Mouse (Mus musculus): Measurements from ENCODE around the gene Actl6a. TPM values are rescaled to one million over a fixed set of nuclear protein-coding genes. Genes with fewer than 3 reads are reported as not detected.

The Actl6a gene
- polyA plus RNA-seq, 1 experiment from 2014 or later = 159 TPM

GRCm38 (mm10) chr3:32687156-32687555 lies 18.9 kb upstream of the Actl6a start:
- no peak overlapping the region for H3K27ac ChIP-seq (ENCODE audit: low read depth)
- no peaks in the 10 kb centered on the region for H3K27me3 ChIP-seq (replicated peaks; ENCODE audit: control insufficient read depth, insufficient read depth, low read length)
- no peak for ATAC-seq (replicated peaks; ENCODE audit: low FRiP score, low TSS enrichment, low read depth)
- 38% methylated on average over 4 of the region's 4 CpGs for WGBS
- H3K36me3 ChIP-seq (ENCODE audit: control insufficient read depth, insufficient read depth, low read length) = no peaks in the 10 kb centered on the region
- no peak overlapping the region for H3K4me3 ChIP-seq (ENCODE audit: low read depth, low read length)
- DNase-seq (ENCODE audit: low spot score) = no peak
- no peak overlapping the region for H3K4me2 ChIP-seq (ENCODE audit: low read length)
- no peaks in the 10 kb centered on the region for H3K4me1 ChIP-seq (replicated peaks; ENCODE audit: control insufficient read depth, insufficient read depth, low read length)
- H3K9ac ChIP-seq (ENCODE audit: low read length) = no peak overlapping the region
- no peaks in the 10 kb centered on the region for H3K9me3 ChIP-seq (ENCODE audit: control insufficient read depth, low read length)

GRCm38 (mm10) chr3:32689567-32689999 lies 16.5 kb upstream of the Actl6a start:
- DNase-seq (ENCODE audit: low spot score) (no peak), ATAC-seq (replicated peaks; ENCODE audit: low FRiP score, low TSS enrichment, low read depth) (peak; percentile 88)
- 66% methylated on average over 9 of the region's 9 CpGs for WGBS
- H3K36me3 ChIP-seq (ENCODE audit: control insufficient read depth, insufficient read depth, low read length) = no peaks in the 10 kb centered on the region
- no peak overlapping the region for H3K4me2 ChIP-seq (ENCODE audit: low read length)
- H3K27me3 ChIP-seq (replicated peaks; ENCODE audit: control insufficient read depth, insufficient read depth, low read length) = no peaks in the 10 kb centered on the region
- no peak overlapping the region for H3K9ac ChIP-seq (ENCODE audit: low read length)
- no peaks in the 10 kb centered on the region for H3K4me1 ChIP-seq (replicated peaks; ENCODE audit: control insufficient read depth, insufficient read depth, low read length)
- H3K27ac ChIP-seq (ENCODE audit: low read depth) = peak overlapping the region; percentile 22; the same call in 1 of the 2 replicates
- no peaks in the 10 kb centered on the region for H3K9me3 ChIP-seq (ENCODE audit: control insufficient read depth, low read length)
- no peak overlapping the region for H3K4me3 ChIP-seq (ENCODE audit: low read depth, low read length)

- Histone ChIP-seq H3K4me1 (replicated peaks; ENCODE audit: control insufficient read depth, insufficient read depth, low read length) (no peaks in the 10 kb centered on the region), H3K36me3 (ENCODE audit: control insufficient read depth, insufficient read depth, low read length) (no peaks in the 10 kb centered on the region), H3K4me2 (ENCODE audit: low read length) (no peak overlapping the region), H3K9me3 (ENCODE audit: control insufficient read depth, low read length) (no peaks in the 10 kb centered on the region), H3K27me3 (replicated peaks; ENCODE audit: control insufficient read depth, insufficient read depth, low read length) (no peaks in the 10 kb centered on the region), H3K9ac (ENCODE audit: low read length) (no peak overlapping the region), H3K27ac (ENCODE audit: low read depth) (peak overlapping the region; percentile 22; the same call in 1 of the 2 replicates), H3K4me3 (ENCODE audit: low read depth, low read length) (no peak overlapping the region)
- 68% methylated on average over 3 of the region's 3 CpGs for WGBS
- ATAC-seq (replicated peaks; ENCODE audit: low FRiP score, low TSS enrichment, low read depth) (0 out of 2 replicates have a peak, but pooled peaks have one; percentile 4), DNase-seq (ENCODE audit: low spot score) (no peak)
These were observed 16.1 kb upstream of the Actl6a start for GRCm38 (mm10) chr3:32690008-32690407.

- DNase-seq (ENCODE audit: low spot score) (no peak), ATAC-seq (replicated peaks; ENCODE audit: low FRiP score, low TSS enrichment, low read depth) (no peak)
- Histone ChIP-seq H3K9me3 (ENCODE audit: control insufficient read depth, low read length) (no peaks in the 10 kb centered on the region), H3K36me3 (ENCODE audit: control insufficient read depth, insufficient read depth, low read length) (no peaks in the 10 kb centered on the region), H3K27me3 (replicated peaks; ENCODE audit: control insufficient read depth, insufficient read depth, low read length) (no peaks in the 10 kb centered on the region), H3K27ac (ENCODE audit: low read depth) (no peak overlapping the region), H3K4me2 (ENCODE audit: low read length) (no peak overlapping the region), H3K4me3 (ENCODE audit: low read depth, low read length) (no peak overlapping the region), H3K4me1 (replicated peaks; ENCODE audit: control insufficient read depth, insufficient read depth, low read length) (no peaks in the 10 kb centered on the region), H3K9ac (ENCODE audit: low read length) (no peak overlapping the region)
- 45% methylated on average over 1 of the region's 1 CpGs for WGBS
These were observed 15.2 kb upstream of the Actl6a start for GRCm38 (mm10) chr3:32690901-32691300.

GRCm38 (mm10) chr3:32691841-32692240 lies 14.3 kb upstream of the Actl6a start:
- Histone ChIP-seq H3K27ac (ENCODE audit: low read depth) (no peak overlapping the region), H3K27me3 (replicated peaks; ENCODE audit: control insufficient read depth, insufficient read depth, low read length) (no peaks in the 10 kb centered on the region), H3K9ac (ENCODE audit: low read length) (no peak overlapping the region), H3K4me3 (ENCODE audit: low read depth, low read length) (no peak overlapping the region), H3K4me2 (ENCODE audit: low read length) (no peak overlapping the region), H3K36me3 (ENCODE audit: control insufficient read depth, insufficient read depth, low read length) (no peaks in the 10 kb centered on the region), H3K4me1 (replicated peaks; ENCODE audit: control insufficient read depth, insufficient read depth, low read length) (no peaks in the 10 kb centered on the region), H3K9me3 (ENCODE audit: control insufficient read depth, low read length) (no peaks in the 10 kb centered on the region)
- ATAC-seq (replicated peaks; ENCODE audit: low FRiP score, low TSS enrichment, low read depth) = no peak
- 71% methylated on average over 5 of the region's 5 CpGs for WGBS
- no peak for DNase-seq (ENCODE audit: low spot score)

GRCm38 (mm10) chr3:32694211-32694610 lies 11.9 kb upstream of the Actl6a start:
- Histone ChIP-seq H3K4me1 (replicated peaks; ENCODE audit: control insufficient read depth, insufficient read depth, low read length) (no peaks in the 10 kb centered on the region), H3K9ac (ENCODE audit: low read length) (no peak overlapping the region), H3K27ac (ENCODE audit: low read depth) (no peak overlapping the region), H3K4me2 (ENCODE audit: low read length) (no peak overlapping the region), H3K9me3 (ENCODE audit: control insufficient read depth, low read length) (no peaks in the 10 kb centered on the region), H3K4me3 (ENCODE audit: low read depth, low read length) (no peak overlapping the region), H3K27me3 (replicated peaks; ENCODE audit: control insufficient read depth, insufficient read depth, low read length) (no peaks in the 10 kb centered on the region), H3K36me3 (ENCODE audit: control insufficient read depth, insufficient read depth, low read length) (no peaks in the 10 kb centered on the region)
- ATAC-seq (replicated peaks; ENCODE audit: low FRiP score, low TSS enrichment, low read depth) = no peak
- no peak for DNase-seq (ENCODE audit: low spot score)
- 67% methylated on average over 5 of the region's 5 CpGs for WGBS

- Histone ChIP-seq H3K36me3 (ENCODE audit: control insufficient read depth, insufficient read depth, low read length) (no peaks in the 10 kb centered on the region), H3K27me3 (replicated peaks; ENCODE audit: control insufficient read depth, insufficient read depth, low read length) (no peaks in the 10 kb centered on the region), H3K4me3 (ENCODE audit: low read depth, low read length) (no peak overlapping the region), H3K27ac (ENCODE audit: low read depth) (no peak overlapping the region), H3K9ac (ENCODE audit: low read length) (no peak overlapping the region), H3K9me3 (ENCODE audit: control insufficient read depth, low read length) (no peaks in the 10 kb centered on the region), H3K4me1 (replicated peaks; ENCODE audit: control insufficient read depth, insufficient read depth, low read length) (no peaks in the 10 kb centered on the region), H3K4me2 (ENCODE audit: low read length) (no peak overlapping the region)
- ATAC-seq (replicated peaks; ENCODE audit: low FRiP score, low TSS enrichment, low read depth) = no peak
- DNase-seq (ENCODE audit: low spot score) = no peak
- WGBS = 68% methylated on average over 12 of the region's 12 CpGs
These were observed 11.1 kb upstream of the Actl6a start for GRCm38 (mm10) chr3:32694737-32695582.

GRCm38 (mm10) chr3:32695583-32695980 lies 10.5 kb upstream of the Actl6a start:
- H3K27me3 ChIP-seq (replicated peaks; ENCODE audit: control insufficient read depth, insufficient read depth, low read length) = no peaks in the 10 kb centered on the region
- ATAC-seq (replicated peaks; ENCODE audit: low FRiP score, low TSS enrichment, low read depth) = no peak
- no peak overlapping the region for H3K27ac ChIP-seq (ENCODE audit: low read depth)
- H3K4me1 ChIP-seq (replicated peaks; ENCODE audit: control insufficient read depth, insufficient read depth, low read length) = no peaks in the 10 kb centered on the region
- no peak overlapping the region for H3K9ac ChIP-seq (ENCODE audit: low read length)
- no peaks in the 10 kb centered on the region for H3K9me3 ChIP-seq (ENCODE audit: control insufficient read depth, low read length)
- DNase-seq (ENCODE audit: low spot score) = no peak
- no peak overlapping the region for H3K4me3 ChIP-seq (ENCODE audit: low read depth, low read length)
- H3K4me2 ChIP-seq (ENCODE audit: low read length) = no peak overlapping the region
- 84% methylated on average over 4 of the region's 4 CpGs for WGBS
- no peaks in the 10 kb centered on the region for H3K36me3 ChIP-seq (ENCODE audit: control insufficient read depth, insufficient read depth, low read length)

Data from intestine, embryonic 14.5 days (tissue).